Comparison of ENCODE assay signal across 9 mouse cellular contexts in the genomic region with DNA sequence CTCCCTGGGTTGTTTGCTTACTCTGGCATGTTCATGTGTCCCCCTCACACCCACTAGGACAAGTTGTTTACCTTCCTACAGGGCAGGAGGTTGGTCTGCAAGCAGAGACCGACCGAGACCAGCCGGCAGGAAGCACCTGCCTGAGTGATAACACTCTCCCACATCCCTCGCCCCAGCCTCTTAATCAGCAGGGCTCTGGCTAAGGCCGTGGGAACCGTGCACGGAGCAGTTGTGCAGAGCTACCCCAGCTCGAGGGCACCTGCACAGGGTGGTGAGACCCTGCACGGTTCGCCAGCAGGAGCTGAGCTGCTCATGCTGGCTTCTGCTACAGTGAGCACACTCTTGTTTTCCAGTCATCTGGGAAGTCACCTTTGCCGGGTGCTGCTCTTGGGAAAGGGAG. TPM values are rescaled to one million over a fixed set of nuclear protein-coding genes. Genes with fewer than 3 reads are reported as not detected.
DNase-seq lines count a peak whose midpoint lies in the region; ATAC-seq and TF ChIP-seq lines count a peak whose summit lies in the region.
"Had no signal": no experiment of that assay in that cellular context is flagged by ENCODE, and none has a peak within 500 bp of the region (broad histone marks: within the 10 kb centered on the region; RNA-seq: fewer than 3 reads in every experiment).

No protein-coding gene starts in this region.

- H3K9ac ChIP-seq in heart, postnatal 0 days (replicated peaks; ENCODE audit: low read depth, low read length), result no peak overlapping the region
- H3K9ac ChIP-seq in stomach, embryonic 15.5 days, result no peak overlapping the region

- no peaks in the 10 kb centered on the region for H3K27me3 ChIP-seq in heart, postnatal 0 days (ENCODE audit: control insufficient read depth, insufficient read depth, low read length)
- no peaks in the 10 kb centered on the region for H3K27me3 ChIP-seq in stomach, embryonic 15.5 days (replicated peaks)

- 21% methylated on average over 11 of the region's 11 CpGs for WGBS in heart, postnatal 0 days
- 24% methylated on average over 11 of the region's 11 CpGs for WGBS in stomach, embryonic 15.5 days

- H3K4me2 ChIP-seq in heart, postnatal 0 days (ENCODE audit: low read depth, low read length), result no peak overlapping the region
- H3K4me2 ChIP-seq in stomach, embryonic 15.5 days, result no peak overlapping the region

- DNase-seq in layer of hippocampus, adult 2 months (ENCODE audit: low spot score in 2 of 2), result no peak
- DNase-seq in layer of hippocampus, adult 18-20 months (ENCODE audit: low spot score in 2 of 2), result no peak
- DNase-seq in cerebellum, postnatal 14 days, result peak; percentile 54 to 55
- peak; percentile 31 for DNase-seq in heart, postnatal 0 days (ENCODE audit: low spot score)
- DNase-seq in left cerebral cortex, postnatal 25 days (ENCODE audit: low spot score in 2 of 2), result no peak
- DNase-seq in gastrocnemius, postnatal 10 days, result no peak
- no peak for DNase-seq in left cerebral cortex, postnatal 14 days (ENCODE audit: low spot score in 2 of 2)

- H3K9me3 ChIP-seq in heart, postnatal 0 days (replicated peaks; ENCODE audit: control insufficient read depth, low read length), result no peaks in the 10 kb centered on the region
- no peaks in the 10 kb centered on the region for H3K9me3 ChIP-seq in stomach, embryonic 15.5 days
- H3K9me3 ChIP-seq: limb, embryonic 10.5 days had no signal

- ATAC-seq in heart, postnatal 0 days (ENCODE audit: insufficient read depth, low read depth), result peak; percentile 65
- peak; percentile 61; the same call in 1 of the 2 replicates for ATAC-seq in stomach, embryonic 15.5 days (ENCODE audit: insufficient read depth, low FRiP score, low read depth)

- peak overlapping the region; percentile 81 for H3K27ac ChIP-seq in layer of hippocampus, adult 2 months
- peak overlapping the region; percentile 63 for H3K27ac ChIP-seq in heart, postnatal 0 days (ENCODE audit: low read depth)
- H3K27ac ChIP-seq in stomach, embryonic 15.5 days, result 0 out of 2 replicates have a peak overlapping the region, but pooled peaks have one; percentile 28
- H3K27ac ChIP-seq: limb, embryonic 10.5 days had no signal

- intact Hi-C loops in left cerebral cortex, postnatal 25 days (cut with DNase I), result no loop called here
- intact Hi-C loops in left cerebral cortex, postnatal 14 days (cut with DNase I), result no loop called here

- peak; percentile 77; the same call in 1 of the 2 replicates for TF ChIP-seq EP300 in heart, postnatal 0 days (IDR thresholded peaks at IDR 0.05; ENCODE audit: low read depth)

- peaks cover 27% of the 10 kb centered on the region for H3K4me1 ChIP-seq in heart, postnatal 0 days (ENCODE audit: control insufficient read depth, insufficient read depth)
- H3K4me1 ChIP-seq in stomach, embryonic 15.5 days, result peaks cover 10% of the 10 kb centered on the region; the same call in 1 of the 2 replicates

- no peak overlapping the region for H3K4me3 ChIP-seq in layer of hippocampus, adult 2 months
- H3K4me3 ChIP-seq in heart, postnatal 0 days (ENCODE audit: low read depth, low read length), result no peak overlapping the region
- no peak overlapping the region for H3K4me3 ChIP-seq in stomach, embryonic 15.5 days (replicated peaks)
- H3K4me3 ChIP-seq: limb, embryonic 10.5 days had no signal

- TF ChIP-seq CTCF in layer of hippocampus, adult 2 months (conservative IDR thresholded peaks at IDR 0.05), result no peak
- TF ChIP-seq CTCF in heart, postnatal 0 days (IDR thresholded peaks at IDR 0.05; ENCODE audit: low read depth), result no peak

- peaks cover 64% of the 10 kb centered on the region for H3K36me3 ChIP-seq in heart, postnatal 0 days (replicated peaks; ENCODE audit: control insufficient read depth, insufficient read depth, low read length)
- H3K36me3 ChIP-seq in stomach, embryonic 15.5 days, result peaks cover 4% of the 10 kb centered on the region; the same call in 1 of the 2 replicates

RNA-seq across cellular contexts. Expression of a gene that starts 31.4 kb away (rescaled TPM):
- 10 to 100 TPM; 22.0 to 23.4 TPM for total RNA-seq in layer of hippocampus, adult 2 months (2021)
- 10 to 100 TPM; 22.0 to 23.5 TPM for total RNA-seq in layer of hippocampus, adult 18-20 months (2021)
- total RNA-seq in heart, postnatal 0 days (2014; rRNA removed; ENCODE audit: low replicate concordance), result 55.1 and 70.0 TPM in 2 replicates
- 22.3 and 23.0 TPM in 2 replicates for polyA plus RNA-seq in heart, postnatal 0 days (2015; fragmentation: Nextera tagmentation; extraction: Ambion mirVana)
- polyA plus RNA-seq in stomach, embryonic 15.5 days (2015; fragmentation: Nextera tagmentation; extraction: Ambion mirVana), result 24.9 and 25.1 TPM in 2 replicates
- 10 to 100 TPM; 16.2 to 17.4 TPM for total RNA-seq in left cerebral cortex, postnatal 25 days (2021)
- 10 to 100 TPM; 12.5 to 15.4 TPM for total RNA-seq in gastrocnemius, postnatal 10 days (2021)
- total RNA-seq in left cerebral cortex, postnatal 14 days (2021), result 10 to 100 TPM; 13.2 to 13.9 TPM

Comparison
In these comparisons a context has a peak if more than half of its experiments do, and no peak if none do; other contexts are left out.
1. DNase-seq: peak in cerebellum, postnatal 14 days (2 of 2) and heart, postnatal 0 days (single experiment); none in layer of hippocampus, adult 2 months (0 of 2), layer of hippocampus, adult 18-20 months (0 of 2), left cerebral cortex, postnatal 25 days (0 of 2), gastrocnemius, postnatal 10 days (single experiment) and left cerebral cortex, postnatal 14 days (0 of 2).
2. H3K27ac ChIP-seq: peak in every context shown above with its lines; median percentile 81 in layer of hippocampus, adult 2 months; 63 in heart, postnatal 0 days; 28 in stomach, embryonic 15.5 days.